ENCODE assay signal across 32 mouse cellular contexts in genomic region chr9:78375486-78375885, GRCm38 (mm10). TPM values are rescaled to one million over a fixed set of nuclear protein-coding genes. Genes with fewer than 3 reads are reported as not detected.
DNase-seq lines count a peak whose midpoint lies in the region; TF ChIP-seq lines count a peak whose summit lies in the region.
"Had no signal": no experiment of that assay in that cellular context is flagged by ENCODE, and none has a peak within 500 bp of the region (broad histone marks: within the 10 kb centered on the region; RNA-seq: fewer than 3 reads in every experiment).

No protein-coding gene starts in this region.

- no peak for TF ChIP-seq POLR2A in ES-Bruce4 (IDR thresholded peaks at IDR 0.05; ENCODE audit: insufficient read depth, low read length)

- H3K27ac ChIP-seq in ES-Bruce4 (ENCODE audit: insufficient read depth, low read length) (peak overlapping the region; percentile 98), ES-E14 (ENCODE audit: insufficient read depth, low read depth, low read length, poor library complexity, severe bottlenecking) (peak overlapping the region; percentile 96)
- H3K27ac ChIP-seq: embryonic facial prominence, embryonic 10.5 days; embryonic facial prominence, embryonic 12.5 days; forebrain, embryonic 13.5 days; forebrain, embryonic 15.5 days had no signal

- H3K4me1 ChIP-seq in E14TG2a.4 (replicated peaks; ENCODE audit: low read depth, low read length) (peaks cover 91% of the 10 kb centered on the region), ES-Bruce4 (ENCODE audit: control insufficient read depth, insufficient read depth, low read length) (peaks cover 7% of the 10 kb centered on the region), ES-E14 (ENCODE audit: control insufficient read depth in 2 of 2, insufficient read depth in 2 of 2, low read length in 2 of 2, poor library complexity in 1 of 2) (peaks cover 13 to 14% of the 10 kb centered on the region in 2 experiments)

- H3K36me3 ChIP-seq in E14TG2a.4 (ENCODE audit: insufficient read depth, low read length) (peaks cover 8% of the 10 kb centered on the region), ES-Bruce4 (ENCODE audit: control insufficient read depth, insufficient read depth, low read length, poor library complexity, severe bottlenecking) (0 out of 2 replicates have a peak, but pooled peaks cover 4% of the 10 kb centered on the region), ES-E14 (ENCODE audit: control insufficient read depth, insufficient read depth, low read length, poor library complexity, severe bottlenecking) (no peaks in the 10 kb centered on the region)
- H3K36me3 ChIP-seq: embryonic facial prominence, embryonic 10.5 days; embryonic facial prominence, embryonic 12.5 days; forebrain, embryonic 15.5 days; G1E had no signal

- H3K9ac ChIP-seq in ES-Bruce4 (ENCODE audit: low read depth, poor library complexity, severe bottlenecking) (no peak overlapping the region; the same call in 1 of the 2 replicates), ES-E14 (ENCODE audit: insufficient read depth, low read depth, low read length, poor library complexity, severe bottlenecking) (peak overlapping the region; percentile 41)
- H3K9ac ChIP-seq: embryonic facial prominence, embryonic 12.5 days; forebrain, embryonic 13.5 days; forebrain, embryonic 15.5 days; forebrain, postnatal 0 days had no signal

- peak; percentile 56 for DNase-seq in ES-E14 (ENCODE audit: low read depth, low spot score)
- DNase-seq in ZHBTc4 (ENCODE audit: low read depth, low spot score), result peak; percentile 69
- DNase-seq in testis, postnatal 10 days (ENCODE audit: low spot score), result no peak
- DNase-seq in cerebellum, postnatal 4 days (ENCODE audit: low spot score in 2 of 2), result no peak
- no peak for DNase-seq in spleen, postnatal 36 days (ENCODE audit: low spot score in 2 of 2)
- DNase-seq in adrenal gland, adult 8-10 months, result no peak
- DNase-seq: adrenal gland, postnatal 10 days; adrenal gland, postnatal 25 days; cerebellum, adult 11 months; cerebellum, adult 18-20 months; cerebellum, adult 8-10 months; cerebellum, adult 9-11 months; cerebellum, postnatal 14 days; cerebellum, postnatal 36 days; forebrain, postnatal 0 days had no signal

- in situ Hi-C loops in ES-E14 (cut with MboI; ENCODE audit: low sequenced_read_pairs in 2 of 2, unreplicated experiment in 2 of 2), result no loop called here

- peak overlapping the region; percentile 81 for H3K4me3 ChIP-seq in E14TG2a.4 (replicated peaks; ENCODE audit: low read length)
- H3K4me3 ChIP-seq in ES-Bruce4 (ENCODE audit: low read depth, low read length), result no peak overlapping the region
- peak overlapping the region in 1 of 2 experiments; percentile 19; a peak in 1 of 4 replicates for H3K4me3 ChIP-seq in ES-E14 (ENCODE audit: insufficient read depth in 1 of 2, low read depth in 1 of 2, low read length in 2 of 2, poor library complexity in 1 of 2, severe bottlenecking in 1 of 2)
- H3K4me3 ChIP-seq: embryonic facial prominence, embryonic 10.5 days; embryonic facial prominence, embryonic 12.5 days; forebrain, embryonic 13.5 days; forebrain, embryonic 15.5 days had no signal

- TF ChIP-seq CTCF in E14TG2a.4 (conservative IDR thresholded peaks at IDR 0.05; ENCODE audit: low read length) (no peak), ES-Bruce4 (IDR thresholded peaks at IDR 0.05; ENCODE audit: low read depth, low read length) (no peak)

- H3K27me3 ChIP-seq in E14TG2a.4 (ENCODE audit: insufficient read depth, low read length) (no peaks in the 10 kb centered on the region), ES-Bruce4 (ENCODE audit: control insufficient read depth, insufficient read depth, low read length, poor library complexity, severe bottlenecking) (no peaks in the 10 kb centered on the region)
- H3K27me3 ChIP-seq: forebrain, embryonic 13.5 days; forebrain, embryonic 15.5 days; Patski had no signal

- H3K9me3 ChIP-seq in E14TG2a.4 (ENCODE audit: low read length), result no peaks in the 10 kb centered on the region
- no peaks in the 10 kb centered on the region for H3K9me3 ChIP-seq in ES-Bruce4 (replicated peaks; ENCODE audit: control insufficient read depth, insufficient read depth, low read length, poor library complexity, severe bottlenecking)
- no peaks in the 10 kb centered on the region for H3K9me3 ChIP-seq in ES-E14 (ENCODE audit: control insufficient read depth, insufficient read depth, low read depth, low read length)
- H3K9me3 ChIP-seq: embryonic facial prominence, embryonic 10.5 days; embryonic facial prominence, embryonic 12.5 days; forebrain, embryonic 13.5 days; forebrain, embryonic 15.5 days; G1E had no signal

- peak; percentile 46 for TF ChIP-seq EP300 in ES-Bruce4 (IDR thresholded peaks at IDR 0.05; ENCODE audit: insufficient read depth, low read depth, low read length)

TF ChIP-seq in ES-E14, 5 proteins besides CTCF, POLR2A, EP300 and RAD21:
- TF ChIP-seq CHD2 (IDR thresholded peaks at IDR 0.05; ENCODE audit: low read depth, low read length), result no peak; the same call in 1 of the 2 replicates
- no peak for TF ChIP-seq HCFC1 (IDR thresholded peaks at IDR 0.05; ENCODE audit: borderline replicate concordance, insufficient read depth, low read length)
- no peak for TF ChIP-seq MAFK (IDR thresholded peaks at IDR 0.05; ENCODE audit: insufficient read depth, low read depth, low read length)
- TF ChIP-seq ZNF384 (IDR thresholded peaks at IDR 0.05; ENCODE audit: low read depth, low read length), result no peak
- no peak for TF ChIP-seq ZC3H11A (IDR thresholded peaks at IDR 0.05; ENCODE audit: borderline replicate concordance, low read depth, low read length)
TF ChIP-seq in ES-E14: peak in this region for 0.

RNA-seq across cellular contexts. Expression of gene Ooep, which starts 3.0 kb away (rescaled TPM):
- polyA plus RNA-seq in ES-Bruce4 (2011; ENCODE audit: insufficient read depth, insufficient read length, low read depth, missing spikeins), result 75.0 and 86.4 TPM in 2 replicates
- total RNA-seq in ES-E14 (2012; rRNA removed), result 31.2 and 35.3 TPM in 2 replicates
- total RNA-seq in adrenal gland, adult 8-10 months (2022), result not detected
- total RNA-seq: adrenal gland, adult 18-20 months; adrenal gland, postnatal 25 days; CH12.LX; G1E had no signal
- polyA plus RNA-seq: CD4-positive, CD25-positive, alpha-beta regulatory T cell, adult 4 months; G1E; Patski had no signal

RNA-seq across cellular contexts. Expression of gene Dppa5a, which starts 7.5 kb away (rescaled TPM):
- 5,317 and 5,424 TPM in 2 replicates for polyA plus RNA-seq in ES-Bruce4 (2011; ENCODE audit: insufficient read depth, insufficient read length, low read depth, missing spikeins)
- total RNA-seq in ES-E14 (2012; rRNA removed), result 2,580 and 3,190 TPM in 2 replicates
- not detected for total RNA-seq in adrenal gland, adult 8-10 months (2022)
- total RNA-seq: adrenal gland, adult 18-20 months; adrenal gland, postnatal 25 days; adrenal gland, postnatal 4 days; CH12.LX; G1E had no signal
- polyA plus RNA-seq: activated CD4-positive, CD25-positive, alpha-beta regulatory T cell, adult 4 months; CD4-positive, CD25-positive, alpha-beta regulatory T cell, adult 4 months; cortical plate, adult 2 months; embryonic facial prominence, embryonic 10.5 days; embryonic facial prominence, embryonic 14.5 days; G1E; Patski had no signal

RNA-seq across cellular contexts. Expression of gene Gsta2, which starts 19.9 kb away (rescaled TPM):
- polyA plus RNA-seq in ES-Bruce4 (2011; ENCODE audit: insufficient read depth, insufficient read length, low read depth, missing spikeins), result not detected in 2 replicates
- total RNA-seq in ES-E14 (2012; rRNA removed), result not detected in 2 replicates
- 1 to 10 TPM in 2 of 4 experiments, not detected in 2; 6.1 to 7.5 TPM for total RNA-seq in adrenal gland, adult 8-10 months (2022)
- total RNA-seq: CH12.LX; forebrain, postnatal 0 days; G1E had no signal
- polyA plus RNA-seq: activated CD4-positive, CD25-positive, alpha-beta regulatory T cell, adult 4 months; brain, embryonic 14.5 days; CD4-positive, CD25-positive, alpha-beta regulatory T cell, adult 4 months; embryonic facial prominence, embryonic 10.5 days; embryonic facial prominence, embryonic 12.5 days; forebrain, embryonic 11.5 days; forebrain, embryonic 13.5 days; forebrain, embryonic 15.5 days; forebrain, postnatal 0 days; G1E had no signal

RNA-seq across cellular contexts. Expression of gene Ddx43, which starts 20.1 kb away (rescaled TPM):
- 2.8 and 4.9 TPM in 2 replicates for polyA plus RNA-seq in ES-Bruce4 (2011; ENCODE audit: insufficient read depth, insufficient read length, low read depth, missing spikeins)
- total RNA-seq in ES-E14 (2012; rRNA removed), result 4.3 and 5.0 TPM in 2 replicates
- total RNA-seq in adrenal gland, adult 8-10 months (2022), result not detected
- total RNA-seq: adrenal gland, adult 18-20 months; adrenal gland, postnatal 10 days; adrenal gland, postnatal 25 days; CH12.LX had no signal
- polyA plus RNA-seq: G1E had no signal

RNA-seq across cellular contexts. Expression of gene Omt2b, which starts 48.1 kb away (rescaled TPM):
- not detected in 2 replicates for polyA plus RNA-seq in ES-Bruce4 (2011; ENCODE audit: insufficient read depth, insufficient read length, low read depth, missing spikeins)
- total RNA-seq in ES-E14 (2012; rRNA removed), result not detected in 2 replicates
- total RNA-seq in adrenal gland, adult 8-10 months (2022), result not detected
- total RNA-seq: adrenal gland, adult 18-20 months; adrenal gland, postnatal 10 days; adrenal gland, postnatal 25 days; adrenal gland, postnatal 4 days; CH12.LX; forebrain, postnatal 0 days; G1E had no signal
- polyA plus RNA-seq: activated CD4-positive, CD25-positive, alpha-beta regulatory T cell, adult 4 months; brain, embryonic 14.5 days; CD4-positive, CD25-positive, alpha-beta regulatory T cell, adult 4 months; cortical plate, adult 2 months; embryonic facial prominence, embryonic 10.5 days; embryonic facial prominence, embryonic 12.5 days; embryonic facial prominence, embryonic 14.5 days; forebrain, embryonic 11.5 days; forebrain, embryonic 13.5 days; forebrain, embryonic 15.5 days; forebrain, postnatal 0 days; Patski had no signal

Comparison
In these comparisons a context has a peak if more than half of its experiments do, and no peak if none do; other contexts are left out.
1. DNase-seq: peak in ES-E14 (single experiment) and ZHBTc4 (single experiment); none in testis, postnatal 10 days (single experiment), cerebellum, postnatal 4 days (0 of 2), spleen, postnatal 36 days (0 of 2) and adrenal gland, adult 8-10 months (single experiment).
2. RNA of gene Ooep, which starts 3.0 kb away (total RNA-seq): 31.2 to 35.3 TPM in ES-E14; not detected in adrenal gland, adult 8-10 months; every median in the first group is over 10 times any median in the second.
3. RNA of gene Dppa5a, which starts 7.5 kb away (total RNA-seq): 2,580 to 3,190 TPM in ES-E14; not detected in adrenal gland, adult 8-10 months; every median in the first group is over 1,000 times any median in the second.